Mouse (Mus musculus) spleen, adult 2 months (tissue): Measurements from ENCODE around the gene Dnmt3l.

Source experiments
- CTCF ChIP-seq: fragments of 200-500 bp; IDR thresholded peaks from 2 replicates; pipeline ENCODE4 v1.5.1; 2011; ENCODE audit warnings: mild to moderate bottlenecking, inconsistent platforms; ENCODE audit not compliant: insufficient read depth, insufficient read length, insufficient replicate concordance; ENCODE audit errors: extremely low read depth
- POLR2A ChIP-seq: fragments of 200-500 bp; IDR thresholded peaks from 2 replicates; pipeline ENCODE4 v1.6.1; 2011; ENCODE audit warnings: low read depth, low read length, inconsistent platforms

DNA sequence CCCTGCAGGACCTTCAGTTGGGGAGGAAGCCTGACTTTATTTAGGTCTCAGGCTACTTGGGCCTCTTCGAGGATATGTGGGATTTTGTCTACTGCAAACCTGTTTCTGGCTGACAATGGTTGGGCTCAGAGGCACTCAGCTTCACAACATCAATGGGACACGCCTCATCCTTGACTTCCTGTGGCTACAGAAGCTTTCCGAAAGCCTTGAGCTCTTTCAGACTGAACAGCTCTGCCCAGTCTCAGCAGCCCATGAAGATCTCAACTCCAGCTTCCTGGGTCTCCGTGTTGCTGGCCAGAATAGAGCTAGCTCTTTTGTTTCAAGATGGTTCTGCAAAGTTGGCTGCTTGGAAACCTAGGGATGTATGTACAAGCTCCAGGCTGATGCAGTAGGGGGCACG, 36.5 kb downstream of the Dnmt3l start:
- TF ChIP-seq CTCF = no peak
- no peak for TF ChIP-seq POLR2A
